Mouse (Mus musculus) forebrain, embryonic 13.5 days (tissue): ENCODE results near the gene Gon4l. TPM values are rescaled to one million over a fixed set of nuclear protein-coding genes. Genes with fewer than 3 reads are reported as not detected.

ENCODE experiments used
- ATAC-seq: fragments of 200-750 bp; cut with Nextera tagmentation; 2 replicates; pipeline ENCODE4 v1.8.0; 2017
- H3K27ac ChIP-seq: fragments of 300-500 bp; sonication (generic); 2 replicates; pipeline ENCODE4 v1.5.1; 2015; ENCODE audit warnings: inconsistent platforms, mild to moderate bottlenecking, moderate library complexity
- H3K27me3 ChIP-seq: fragments of 300-500 bp; sonication (generic); 2 replicates; pipeline ENCODE4 v1.6.1; 2015; ENCODE audit warnings: mild to moderate bottlenecking, inconsistent platforms
- H3K36me3 ChIP-seq: fragments of 300-500 bp; sonication (generic); 2 replicates; pipeline ENCODE4 v1.6.1; 2015; ENCODE audit warnings: mild to moderate bottlenecking, inconsistent platforms; ENCODE audit not compliant: poor library complexity, severe bottlenecking
- H3K4me1 ChIP-seq: fragments of 300-500 bp; sonication (generic); 2 replicates; pipeline ENCODE4 v1.6.1; 2015; ENCODE audit warnings: inconsistent platforms
- H3K4me2 ChIP-seq: fragments of 300-500 bp; sonication (generic); 2 replicates; pipeline ENCODE4 v1.6.1; 2015; ENCODE audit warnings: inconsistent platforms, mild to moderate bottlenecking, moderate library complexity
- H3K4me3 ChIP-seq: fragments of 300-500 bp; sonication (generic); 2 replicates; pipeline ENCODE4 v1.5.1; 2015; ENCODE audit warnings: mild to moderate bottlenecking, inconsistent platforms
- H3K9ac ChIP-seq: fragments of 300-500 bp; sonication (generic); 2 replicates; pipeline ENCODE4 v1.6.1; 2015; ENCODE audit warnings: mild to moderate bottlenecking, inconsistent platforms
- H3K9me3 ChIP-seq: fragments of 300-500 bp; sonication (generic); replicated peaks from 2 replicates; pipeline ENCODE4 v1.6.1; 2016; ENCODE audit warnings: inconsistent platforms
- WGBS: fragments of 180-500 bp; shearing (Covaris S2); methylation state at CpG from one replicate; pipeline ENCODE4 v1.1.7; 2015; 5-methylcytosine and 5-hydroxymethylcytosine counted together
- polyA plus RNA-seq: library from polyadenylated mRNA; unstranded; fragments of >200 nt; fragmentation: Nextera tagmentation; extraction: Ambion mirVana; gene quantifications from 2 replicates; pipeline ENCODE4 v1.2.1, GENCODE M21; 2015

Gon4l gene
- polyA plus RNA-seq, 1 experiment from 2014 or later, result 12.7 TPM

- Histone ChIP-seq H3K4me3 (peak overlapping the region; percentile 74), H3K9ac (peak overlapping the region; percentile 80), H3K4me1 (peaks cover 16% of the 10 kb centered on the region), H3K4me2 (peak overlapping the region; percentile 82), H3K27ac (peak overlapping the region; percentile 82), H3K9me3 (no peaks in the 10 kb centered on the region), H3K36me3 (peaks cover 33% of the 10 kb centered on the region), H3K27me3 (no peaks in the 10 kb centered on the region)
- ATAC-seq, result no peak
- WGBS, result 28% methylated on average over 8 of the region's 8 CpGs
Measured at GRCm38 (mm10) chr3:88914384-88914810, 79.4 kb downstream of the Gon4l start.

- ATAC-seq, result no peak
- Histone ChIP-seq H3K36me3 (peaks cover 41% of the 10 kb centered on the region), H3K27me3 (no peaks in the 10 kb centered on the region), H3K27ac (no peak overlapping the region), H3K9me3 (no peaks in the 10 kb centered on the region), H3K4me2 (no peak overlapping the region), H3K9ac (no peak overlapping the region), H3K4me1 (peaks cover 7% of the 10 kb centered on the region), H3K4me3 (no peak overlapping the region)
- WGBS, result 85% methylated on average over 13 of the region's 13 CpGs
Measured at GRCm38 (mm10) chr3:88918981-88919380, 84.0 kb downstream of the Gon4l start.

GRCm38 (mm10) chr3:88921411-88921810, 86.4 kb downstream of the Gon4l start:
- no peak overlapping the region for H3K4me2 ChIP-seq
- no peak overlapping the region for H3K4me3 ChIP-seq
- WGBS, result 94% methylated on average over 9 of the region's 9 CpGs
- H3K9ac ChIP-seq, result no peak overlapping the region
- H3K27ac ChIP-seq, result no peak overlapping the region
- H3K36me3 ChIP-seq, result peaks cover 65% of the 10 kb centered on the region
- no peaks in the 10 kb centered on the region for H3K9me3 ChIP-seq
- ATAC-seq, result no peak
- H3K4me1 ChIP-seq, result no peaks in the 10 kb centered on the region
- H3K27me3 ChIP-seq, result no peaks in the 10 kb centered on the region

GRCm38 (mm10) chr3:88923989-88924591, 89.1 kb downstream of the Gon4l start:
- no peak overlapping the region for H3K27ac ChIP-seq
- H3K4me1 ChIP-seq, result no peaks in the 10 kb centered on the region
- no peaks in the 10 kb centered on the region for H3K27me3 ChIP-seq
- peaks cover 92% of the 10 kb centered on the region for H3K36me3 ChIP-seq
- WGBS, result 91% methylated on average over 8 of the region's 8 CpGs
- no peaks in the 10 kb centered on the region for H3K9me3 ChIP-seq
- no peak overlapping the region for H3K9ac ChIP-seq
- ATAC-seq, result no peak
- H3K4me2 ChIP-seq, result no peak overlapping the region
- no peak overlapping the region for H3K4me3 ChIP-seq

- peaks cover 100% of the 10 kb centered on the region for H3K36me3 ChIP-seq
- H3K9ac ChIP-seq, result no peak overlapping the region
- H3K27ac ChIP-seq, result no peak overlapping the region
- no peaks in the 10 kb centered on the region for H3K4me1 ChIP-seq
- 88% methylated on average over 2 of the region's 2 CpGs for WGBS
- ATAC-seq, result no peak
- H3K27me3 ChIP-seq, result no peaks in the 10 kb centered on the region
- no peak overlapping the region for H3K4me3 ChIP-seq
- H3K9me3 ChIP-seq, result no peaks in the 10 kb centered on the region
- no peak overlapping the region for H3K4me2 ChIP-seq
Measured at GRCm38 (mm10) chr3:88925651-88926050, 90.6 kb downstream of the Gon4l start.

- Histone ChIP-seq H3K9me3 (no peaks in the 10 kb centered on the region), H3K4me1 (no peaks in the 10 kb centered on the region), H3K9ac (no peak overlapping the region), H3K27me3 (no peaks in the 10 kb centered on the region), H3K4me2 (no peak overlapping the region), H3K27ac (no peak overlapping the region), H3K4me3 (no peak overlapping the region), H3K36me3 (peaks cover 98% of the 10 kb centered on the region)
- ATAC-seq, result no peak
- WGBS, result 95% methylated on average over 3 of the region's 3 CpGs
Measured at GRCm38 (mm10) chr3:88929501-88929900, 94.5 kb downstream of the Gon4l start.

- no peak overlapping the region for H3K27ac ChIP-seq
- no peak overlapping the region for H3K4me3 ChIP-seq
- 94% methylated on average over 10 of the region's 10 CpGs for WGBS
- peaks cover 71% of the 10 kb centered on the region for H3K36me3 ChIP-seq
- no peaks in the 10 kb centered on the region for H3K9me3 ChIP-seq
- no peaks in the 10 kb centered on the region for H3K4me1 ChIP-seq
- H3K9ac ChIP-seq, result no peak overlapping the region
- H3K4me2 ChIP-seq, result no peak overlapping the region
- no peak for ATAC-seq
- no peaks in the 10 kb centered on the region for H3K27me3 ChIP-seq
Measured at GRCm38 (mm10) chr3:88939071-88939470, 104.0 kb downstream of the Gon4l start.

- H3K4me3 ChIP-seq, result no peak overlapping the region
- H3K36me3 ChIP-seq, result peaks cover 64% of the 10 kb centered on the region
- H3K27ac ChIP-seq, result no peak overlapping the region
- H3K9me3 ChIP-seq, result no peaks in the 10 kb centered on the region
- no peak overlapping the region for H3K9ac ChIP-seq
- H3K4me1 ChIP-seq, result no peaks in the 10 kb centered on the region
- H3K27me3 ChIP-seq, result no peaks in the 10 kb centered on the region
- H3K4me2 ChIP-seq, result no peak overlapping the region
- WGBS, result 77% methylated on average over 3 of the region's 3 CpGs
- ATAC-seq, result peak; percentile 43; the same call in 1 of the 2 replicates
Measured at GRCm38 (mm10) chr3:88939749-88940148, 104.7 kb downstream of the Gon4l start.

- no peaks in the 10 kb centered on the region for H3K9me3 ChIP-seq
- ATAC-seq, result no peak
Measured at GRCm38 (mm10) chr3:88942316-88942880, 107.4 kb downstream of the Gon4l start.

GRCm38 (mm10) chr3:88944109-88944508, 109.1 kb downstream of the Gon4l start:
- H3K9me3 ChIP-seq, result no peaks in the 10 kb centered on the region
- H3K4me1 ChIP-seq, result peaks cover 18% of the 10 kb centered on the region
- no peak overlapping the region for H3K4me2 ChIP-seq
- H3K9ac ChIP-seq, result no peak overlapping the region
- H3K36me3 ChIP-seq, result peaks cover 27% of the 10 kb centered on the region
- 96% methylated on average over 4 of the region's 4 CpGs for whole genome bisulfite sequencing
- H3K4me3 ChIP-seq, result no peak overlapping the region
- H3K27me3 ChIP-seq, result no peaks in the 10 kb centered on the region
- H3K27ac ChIP-seq, result no peak overlapping the region
- ATAC-seq, result no peak

More at GRCm38 (mm10) chr3:88942316-88942880, 107.4 kb downstream of the Gon4l start:
- WGBS, result 92% methylated on average over 10 of the region's 10 CpGs
- H3K27ac ChIP-seq, result no peak overlapping the region
- no peak overlapping the region for H3K9ac ChIP-seq
- H3K4me1 ChIP-seq, result peaks cover 1% of the 10 kb centered on the region; the same call in 1 of the 2 replicates
- H3K27me3 ChIP-seq, result no peaks in the 10 kb centered on the region
- H3K36me3 ChIP-seq, result peaks cover 41% of the 10 kb centered on the region
- no peak overlapping the region for H3K4me3 ChIP-seq
- H3K4me2 ChIP-seq, result no peak overlapping the region

GRCm38 (mm10) chr3:88949786-88950575, 115.0 kb downstream of the Gon4l start:
- ATAC-seq, result peak; percentile 90
- no peaks in the 10 kb centered on the region for H3K36me3 ChIP-seq
- H3K4me2 ChIP-seq, result peak overlapping the region; percentile 70
- no peaks in the 10 kb centered on the region for H3K27me3 ChIP-seq
- peak overlapping the region; percentile 92 for H3K9ac ChIP-seq
- H3K4me1 ChIP-seq, result peaks cover 45% of the 10 kb centered on the region
- WGBS, result under 1% methylated on average over 70 of the region's 92 CpGs
- peak overlapping the region; percentile 99 for H3K27ac ChIP-seq
- no peaks in the 10 kb centered on the region for H3K9me3 ChIP-seq
- peak overlapping the region; percentile 89 for H3K4me3 ChIP-seq

- Histone ChIP-seq H3K27ac (peak within 1 kb of the TSS; percentile 99), H3K9ac (peak within 1 kb of the TSS; percentile 92), H3K27me3 (no peaks in the 10 kb centered on the region), H3K36me3 (no peaks in the 10 kb centered on the region), H3K9me3 (no peaks in the 10 kb centered on the region), H3K4me3 (peak within 1 kb of the TSS; percentile 89), H3K4me1 (peaks cover 45% of the 10 kb centered on the region), H3K4me2 (peak within 1 kb of the TSS; percentile 70)
- WGBS, result 1% methylated on average over 38 of the region's 64 CpGs
- peak; percentile 85 for ATAC-seq
Measured at GRCm38 (mm10) chr3:88950576-88951326, 115.7 kb downstream of the Gon4l start, which contains the start of the genes Ash1l and Dap3. TSS of gene Ash1l (plus strand) at chr3:88950622. TSS of gene Dap3 (minus strand) at chr3:88951181.
